Mouse (Mus musculus): ENCODE measurements around the gene Atn1.

GRCm38 (mm10) chr6:124737040-124737439 is 19.3 kb downstream of the Atn1 start:
- TF ChIP-seq CTCF (IDR thresholded peaks at IDR 0.05; ENCODE audit: low read depth) (no peak), EP300 (optimal IDR thresholded peaks at IDR 0.05) (no peak)

All from stomach, postnatal 0 days (tissue).